ENCODE assay signal across 14 mouse cellular contexts in genomic region chr14:27070128-27070527, GRCm38 (mm10). TPM values are rescaled to one million over a fixed set of nuclear protein-coding genes. Genes with fewer than 3 reads are reported as not detected.
DNase-seq lines count a peak whose midpoint lies in the region; ATAC-seq and TF ChIP-seq lines count a peak whose summit lies in the region.
"Had no signal": no experiment of that assay in that cellular context is flagged by ENCODE, and none has a peak within 500 bp of the region (broad histone marks: within the 10 kb centered on the region; RNA-seq: fewer than 3 reads in every experiment).

No protein-coding gene starts in this region.

- peaks cover 87% of the 10 kb centered on the region for H3K4me1 ChIP-seq in heart, embryonic 12.5 days (replicated peaks)
- H3K4me1 ChIP-seq in heart, adult 2 months (ENCODE audit: control insufficient read depth, insufficient read depth, low read length) = peaks cover 29% of the 10 kb centered on the region
- peaks cover 85% of the 10 kb centered on the region for H3K4me1 ChIP-seq in kidney, embryonic 16.5 days (ENCODE audit: insufficient read depth, low read length)
- H3K4me1 ChIP-seq in embryonic facial prominence, embryonic 15.5 days = peaks cover 90% of the 10 kb centered on the region
- H3K4me1 ChIP-seq in stomach, embryonic 16.5 days (ENCODE audit: control insufficient read depth, insufficient read depth, low read length) = peaks cover 82% of the 10 kb centered on the region

- no peak overlapping the region for H3K4me2 ChIP-seq in heart, embryonic 12.5 days
- no peak overlapping the region for H3K4me2 ChIP-seq in kidney, embryonic 16.5 days (replicated peaks; ENCODE audit: low read depth, low read length)
- no peak overlapping the region for H3K4me2 ChIP-seq in embryonic facial prominence, embryonic 15.5 days (replicated peaks)
- no peak overlapping the region for H3K4me2 ChIP-seq in stomach, embryonic 16.5 days (ENCODE audit: low read depth, low read length)
- H3K4me2 ChIP-seq: forebrain, embryonic 12.5 days; midbrain, embryonic 13.5 days; neural tube, embryonic 12.5 days had no signal

- 31% methylated on average over 3 of the region's 3 CpGs for WGBS in heart, embryonic 12.5 days
- WGBS in heart, adult 2 months = 64% methylated on average over 3 of the region's 3 CpGs
- 45% methylated on average over 3 of the region's 3 CpGs for WGBS in kidney, embryonic 16.5 days
- WGBS in embryonic facial prominence, embryonic 15.5 days = 27% methylated on average over 3 of the region's 3 CpGs
- WGBS in stomach, embryonic 16.5 days = 38% methylated on average over 3 of the region's 3 CpGs

- no peaks in the 10 kb centered on the region for H3K36me3 ChIP-seq in heart, embryonic 12.5 days
- no peaks in the 10 kb centered on the region for H3K36me3 ChIP-seq in heart, adult 2 months (ENCODE audit: control insufficient read depth, insufficient read depth, low read length)
- no peaks in the 10 kb centered on the region for H3K36me3 ChIP-seq in kidney, embryonic 16.5 days (ENCODE audit: insufficient read depth, low read length)
- no peaks in the 10 kb centered on the region for H3K36me3 ChIP-seq in embryonic facial prominence, embryonic 15.5 days
- H3K36me3 ChIP-seq in stomach, embryonic 16.5 days (ENCODE audit: control insufficient read depth, insufficient read depth, low read length) = no peaks in the 10 kb centered on the region
- H3K36me3 ChIP-seq: forebrain, embryonic 12.5 days; midbrain, embryonic 13.5 days; neural tube, embryonic 12.5 days had no signal

- ATAC-seq in heart, embryonic 12.5 days (ENCODE audit: insufficient number of reproducible peaks, low FRiP score) = no peak
- ATAC-seq in kidney, embryonic 16.5 days (ENCODE audit: low FRiP score, low TSS enrichment) = no peak
- no peak for ATAC-seq in embryonic facial prominence, embryonic 15.5 days (ENCODE audit: insufficient number of reproducible peaks, low FRiP score, low TSS enrichment, low read depth)
- no peak for ATAC-seq in stomach, embryonic 16.5 days (ENCODE audit: insufficient read depth, low FRiP score)
- ATAC-seq: midbrain, embryonic 13.5 days had no signal

- no peaks in the 10 kb centered on the region for H3K79me2 ChIP-seq in heart, adult 2 months (replicated peaks; ENCODE audit: control insufficient read depth, insufficient read depth, low read length)

- no peak for DNase-seq in heart, adult 2 months
- no peak for DNase-seq in kidney, adult 9 months
- DNase-seq in urinary bladder, postnatal 14 days (ENCODE audit: low spot score) = no peak
- no peak for DNase-seq in ovary, postnatal 10 days (ENCODE audit: low spot score)
- DNase-seq: cerebellum, adult 11 months; lung, postnatal 10 days; thymus, postnatal 4 days had no signal

- H3K9me3 ChIP-seq in heart, embryonic 12.5 days (replicated peaks) = no peaks in the 10 kb centered on the region
- no peaks in the 10 kb centered on the region for H3K9me3 ChIP-seq in kidney, embryonic 16.5 days (ENCODE audit: low read length)
- H3K9me3 ChIP-seq in embryonic facial prominence, embryonic 15.5 days (replicated peaks) = no peaks in the 10 kb centered on the region
- no peaks in the 10 kb centered on the region for H3K9me3 ChIP-seq in stomach, embryonic 16.5 days (replicated peaks; ENCODE audit: control insufficient read depth, low read length)
- H3K9me3 ChIP-seq: forebrain, embryonic 12.5 days; midbrain, embryonic 13.5 days; neural tube, embryonic 12.5 days had no signal

- no peak for TF ChIP-seq CTCF in heart, adult 2 months (IDR thresholded peaks at IDR 0.05)

- H3K27me3 ChIP-seq in heart, embryonic 12.5 days (replicated peaks) = no peaks in the 10 kb centered on the region
- H3K27me3 ChIP-seq in heart, adult 2 months (ENCODE audit: control insufficient read depth, insufficient read depth, low read length) = no peaks in the 10 kb centered on the region
- H3K27me3 ChIP-seq in kidney, embryonic 16.5 days (ENCODE audit: insufficient read depth, low read length) = no peaks in the 10 kb centered on the region
- no peaks in the 10 kb centered on the region for H3K27me3 ChIP-seq in embryonic facial prominence, embryonic 15.5 days
- H3K27me3 ChIP-seq in stomach, embryonic 16.5 days (ENCODE audit: control insufficient read depth, insufficient read depth, low read length) = no peaks in the 10 kb centered on the region
- H3K27me3 ChIP-seq: midbrain, embryonic 13.5 days; neural tube, embryonic 12.5 days had no signal

- no peak for TF ChIP-seq POLR2A in heart, adult 2 months (IDR thresholded peaks at IDR 0.05; ENCODE audit: insufficient read depth, low read depth, low read length)

- no peak overlapping the region for H3K9ac ChIP-seq in heart, embryonic 12.5 days
- H3K9ac ChIP-seq in heart, adult 2 months (ENCODE audit: low read depth, low read length) = no peak overlapping the region
- H3K9ac ChIP-seq in kidney, embryonic 16.5 days (replicated peaks; ENCODE audit: low read length) = no peak overlapping the region
- no peak overlapping the region for H3K9ac ChIP-seq in embryonic facial prominence, embryonic 15.5 days
- H3K9ac ChIP-seq in stomach, embryonic 16.5 days (ENCODE audit: low read length) = no peak overlapping the region
- H3K9ac ChIP-seq: forebrain, embryonic 12.5 days; midbrain, embryonic 13.5 days; neural tube, embryonic 12.5 days had no signal

- 0 out of 2 replicates have a peak overlapping the region, but pooled peaks have one; percentile 0 for H3K27ac ChIP-seq in heart, embryonic 12.5 days (ENCODE audit: poor library complexity, severe bottlenecking)
- no peak overlapping the region for H3K27ac ChIP-seq in heart, adult 2 months
- H3K27ac ChIP-seq in kidney, embryonic 16.5 days (ENCODE audit: low read length) = peak overlapping the region; percentile 19; the same call in 1 of the 2 replicates
- H3K27ac ChIP-seq in embryonic facial prominence, embryonic 15.5 days (replicated peaks) = peak overlapping the region; percentile 79
- H3K27ac ChIP-seq in stomach, embryonic 16.5 days (ENCODE audit: low read length) = 0 out of 2 replicates have a peak overlapping the region, but pooled peaks have one; percentile 30
- H3K27ac ChIP-seq: forebrain, embryonic 12.5 days; neural tube, embryonic 12.5 days had no signal

- no peak overlapping the region for H3K4me3 ChIP-seq in heart, embryonic 12.5 days
- H3K4me3 ChIP-seq in heart, adult 2 months = no peak overlapping the region
- no peak overlapping the region for H3K4me3 ChIP-seq in kidney, embryonic 16.5 days (ENCODE audit: low read length)
- H3K4me3 ChIP-seq in embryonic facial prominence, embryonic 15.5 days (replicated peaks) = no peak overlapping the region
- H3K4me3 ChIP-seq in stomach, embryonic 16.5 days (replicated peaks; ENCODE audit: low read length) = no peak overlapping the region
- H3K4me3 ChIP-seq: forebrain, embryonic 12.5 days; midbrain, embryonic 13.5 days; neural tube, embryonic 12.5 days had no signal

- intact Hi-C loops in heart, adult 2 months (cut with DNase I) = no loop called here

- TF ChIP-seq EP300 in heart, adult 2 months (IDR thresholded peaks at IDR 0.05; ENCODE audit: insufficient read depth, low read depth, low read length) = no peak

RNA-seq across cellular contexts. Expression of gene Il17rd, which starts 31.4 kb away (rescaled TPM):
- 1.5 and 1.7 TPM in 2 replicates for polyA plus RNA-seq in heart, embryonic 12.5 days (2016; fragmentation: Nextera tagmentation; extraction: Ambion mirVana)
- 1 to 10 TPM; 3.2 to 4.5 TPM for total RNA-seq in heart, adult 2 months (2021)
- 2.1 and 3.8 TPM in 2 replicates for polyA plus RNA-seq in heart, adult 2 months (2012; rRNA removed)
- 5.4 and 6.3 TPM in 2 replicates for polyA plus RNA-seq in kidney, embryonic 16.5 days (2015; fragmentation: Nextera tagmentation; extraction: Ambion mirVana)
- polyA plus RNA-seq in embryonic facial prominence, embryonic 15.5 days (2015; fragmentation: Nextera tagmentation; extraction: Ambion mirVana) = 3.9 and 4.4 TPM in 2 replicates
- polyA plus RNA-seq in stomach, embryonic 16.5 days (2015; fragmentation: Nextera tagmentation; extraction: Ambion mirVana) = 2.5 and 2.7 TPM in 2 replicates

RNA-seq across cellular contexts. Expression of gene Arhgef3, which starts 44.6 kb away (rescaled TPM):
- polyA plus RNA-seq in heart, embryonic 12.5 days (2016; fragmentation: Nextera tagmentation; extraction: Ambion mirVana) = 17.6 and 18.9 TPM in 2 replicates
- 10 to 100 TPM; 23.0 to 27.8 TPM for total RNA-seq in heart, adult 2 months (2021)
- polyA plus RNA-seq in heart, adult 2 months (2012; rRNA removed) = 11.1 and 21.3 TPM in 2 replicates
- polyA plus RNA-seq in kidney, embryonic 16.5 days (2015; fragmentation: Nextera tagmentation; extraction: Ambion mirVana) = 19.2 and 19.6 TPM in 2 replicates
- polyA plus RNA-seq in embryonic facial prominence, embryonic 15.5 days (2015; fragmentation: Nextera tagmentation; extraction: Ambion mirVana) = 16.2 and 17.1 TPM in 2 replicates
- 20.9 and 22.8 TPM in 2 replicates for polyA plus RNA-seq in stomach, embryonic 16.5 days (2015; fragmentation: Nextera tagmentation; extraction: Ambion mirVana)
